Mouse (Mus musculus) heart, embryonic 12.5 days (tissue): ENCODE data around the gene Syn3. TPM values are rescaled to one million over a fixed set of nuclear protein-coding genes. Genes with fewer than 3 reads are reported as not detected.

ENCODE experiments used
- ATAC-seq: fragments of 200-750 bp; cut with Nextera tagmentation; 2 replicates; pipeline ENCODE4 v1.8.0; 2017; ENCODE audit warnings: moderate TSS enrichment, moderate library complexity; ENCODE audit not compliant: insufficient number of reproducible peaks, low FRiP score
- H3K27ac ChIP-seq: fragments of 300-500 bp; sonication (generic); 2 replicates; pipeline ENCODE4 v1.5.1; 2016; ENCODE audit warnings: mild to moderate bottlenecking, moderate library complexity; ENCODE audit not compliant: poor library complexity, severe bottlenecking
- H3K27me3 ChIP-seq: fragments of 300-500 bp; sonication (generic); replicated peaks from 2 replicates; pipeline ENCODE4 v1.6.1; 2016; ENCODE audit warnings: mild to moderate bottlenecking, moderate library complexity
- H3K36me3 ChIP-seq: fragments of 300-500 bp; sonication (generic); 2 replicates; pipeline ENCODE4 v1.6.1; 2016; ENCODE audit warnings: mild to moderate bottlenecking, moderate library complexity
- H3K4me1 ChIP-seq: fragments of 300-500 bp; sonication (generic); replicated peaks from 2 replicates; pipeline ENCODE4 v1.6.1; 2016; ENCODE audit warnings: mild to moderate bottlenecking
- H3K4me2 ChIP-seq: fragments of 300-500 bp; sonication (generic); 2 replicates; pipeline ENCODE4 v1.6.1; 2016; ENCODE audit warnings: mild to moderate bottlenecking, moderate library complexity
- H3K4me3 ChIP-seq: fragments of 300-500 bp; sonication (generic); 2 replicates; pipeline ENCODE4 v1.5.1; 2016; ENCODE audit warnings: mild to moderate bottlenecking
- H3K9ac ChIP-seq: fragments of 300-500 bp; sonication (generic); 2 replicates; pipeline ENCODE4 v1.6.1; 2016; ENCODE audit warnings: mild to moderate bottlenecking, moderate library complexity
- H3K9me3 ChIP-seq: fragments of 300-500 bp; sonication (generic); replicated peaks from 2 replicates; pipeline ENCODE4 v1.6.1; 2016; ENCODE audit warnings: mild to moderate bottlenecking, moderate library complexity
- WGBS: fragments of 180-500 bp; shearing (Covaris S2); methylation state at CpG from one replicate; pipeline ENCODE4 v1.1.7; 2016; 5-methylcytosine and 5-hydroxymethylcytosine counted together
- polyA plus RNA-seq: library from polyadenylated mRNA; unstranded; fragments of >200 nt; fragmentation: Nextera tagmentation; extraction: Ambion mirVana; gene quantifications from 2 replicates; pipeline ENCODE4 v1.2.1, GENCODE M21; 2016

Syn3 gene
- polyA plus RNA-seq, 1 experiment from 2014 or later = 1.5 TPM

- no peak for ATAC-seq
- 70% methylated on average over 3 of the region's 3 CpGs for WGBS
- H3K36me3 ChIP-seq = no peaks in the 10 kb centered on the region
- no peaks in the 10 kb centered on the region for H3K27me3 ChIP-seq
- H3K9me3 ChIP-seq = no peaks in the 10 kb centered on the region
- no peak overlapping the region for H3K4me3 ChIP-seq
- no peaks in the 10 kb centered on the region; the same call in 1 of the 2 replicates for H3K4me1 ChIP-seq
- H3K9ac ChIP-seq = no peak overlapping the region
- H3K27ac ChIP-seq = no peak overlapping the region
- no peak overlapping the region for H3K4me2 ChIP-seq
Observed at GRCm38 (mm10) chr10:86201006-86201405, 297.7 kb downstream of the Syn3 start.

- no peak overlapping the region for H3K9ac ChIP-seq
- no peaks in the 10 kb centered on the region for H3K27me3 ChIP-seq
- 67% methylated on average over 3 of the region's 3 CpGs for whole genome bisulfite sequencing
Observed at GRCm38 (mm10) chr10:86196414-86197025, 302.2 kb downstream of the Syn3 start.

GRCm38 (mm10) chr10:86194722-86195121, 304.0 kb downstream of the Syn3 start:
- no peak for ATAC-seq
- Histone ChIP-seq H3K9ac (no peak overlapping the region), H3K4me1 (peaks cover 10% of the 10 kb centered on the region; the same call in 1 of the 2 replicates), H3K4me3 (no peak overlapping the region), H3K4me2 (no peak overlapping the region), H3K9me3 (no peaks in the 10 kb centered on the region), H3K27ac (no peak overlapping the region), H3K27me3 (no peaks in the 10 kb centered on the region), H3K36me3 (no peaks in the 10 kb centered on the region)
- 56% methylated on average over 4 of the region's 4 CpGs for WGBS

More at GRCm38 (mm10) chr10:86196414-86197025, 302.2 kb downstream of the Syn3 start:
- H3K27ac ChIP-seq = no peak overlapping the region
- H3K4me2 ChIP-seq = no peak overlapping the region
- H3K36me3 ChIP-seq = no peaks in the 10 kb centered on the region
- no peaks in the 10 kb centered on the region for H3K9me3 ChIP-seq
- no peak overlapping the region for H3K4me3 ChIP-seq
- ATAC-seq = no peak
- peaks cover 10% of the 10 kb centered on the region; the same call in 1 of the 2 replicates for H3K4me1 ChIP-seq

- no peak for ATAC-seq
- WGBS = 40% methylated on average over 4 of the region's 4 CpGs
Observed at GRCm38 (mm10) chr10:86193863-86194434, 304.7 kb downstream of the Syn3 start.

GRCm38 (mm10) chr10:86188614-86189013, 310.1 kb downstream of the Syn3 start:
- Histone ChIP-seq H3K36me3 (no peaks in the 10 kb centered on the region), H3K27me3 (no peaks in the 10 kb centered on the region), H3K4me3 (no peak overlapping the region), H3K9ac (no peak overlapping the region), H3K9me3 (no peaks in the 10 kb centered on the region), H3K4me1 (no peaks in the 10 kb centered on the region), H3K4me2 (no peak overlapping the region), H3K27ac (no peak overlapping the region)
- no peak for ATAC-seq
- WGBS = 57% methylated on average over 4 of the region's 4 CpGs

More at GRCm38 (mm10) chr10:86193863-86194434, 304.7 kb downstream of the Syn3 start:
- Histone ChIP-seq H3K27ac (no peak overlapping the region), H3K4me1 (peaks cover 10% of the 10 kb centered on the region; the same call in 1 of the 2 replicates), H3K9ac (no peak overlapping the region), H3K4me2 (no peak overlapping the region), H3K36me3 (no peaks in the 10 kb centered on the region), H3K27me3 (no peaks in the 10 kb centered on the region), H3K4me3 (no peak overlapping the region), H3K9me3 (no peaks in the 10 kb centered on the region)

GRCm38 (mm10) chr10:86187881-86188280, 310.8 kb downstream of the Syn3 start:
- Histone ChIP-seq H3K27me3 (no peaks in the 10 kb centered on the region), H3K9me3 (no peaks in the 10 kb centered on the region), H3K4me3 (no peak overlapping the region), H3K36me3 (no peaks in the 10 kb centered on the region), H3K9ac (no peak overlapping the region), H3K27ac (no peak overlapping the region), H3K4me2 (no peak overlapping the region), H3K4me1 (no peaks in the 10 kb centered on the region)
- 82% methylated on average over 5 of the region's 5 CpGs for WGBS
- no peak for ATAC-seq

- H3K4me2 ChIP-seq = no peak overlapping the region
- H3K27me3 ChIP-seq = no peaks in the 10 kb centered on the region
- 56% methylated on average over 8 of the region's 8 CpGs for WGBS
- no peak overlapping the region for H3K4me3 ChIP-seq
- no peaks in the 10 kb centered on the region for H3K36me3 ChIP-seq
- no peaks in the 10 kb centered on the region for H3K9me3 ChIP-seq
- H3K27ac ChIP-seq = no peak overlapping the region
- no peak overlapping the region for H3K9ac ChIP-seq
- no peaks in the 10 kb centered on the region; the same call in 1 of the 2 replicates for H3K4me1 ChIP-seq
- no peak for ATAC-seq
Observed at GRCm38 (mm10) chr10:86183148-86183885, 315.4 kb downstream of the Syn3 start.

GRCm38 (mm10) chr10:86182183-86182805, 316.4 kb downstream of the Syn3 start:
- H3K9me3 ChIP-seq = no peaks in the 10 kb centered on the region
- H3K36me3 ChIP-seq = no peaks in the 10 kb centered on the region
- H3K4me1 ChIP-seq = no peaks in the 10 kb centered on the region; the same call in 1 of the 2 replicates
- no peak for ATAC-seq
- 56% methylated on average over 3 of the region's 3 CpGs for WGBS
- H3K27ac ChIP-seq = no peak overlapping the region
- H3K4me3 ChIP-seq = no peak overlapping the region
- H3K9ac ChIP-seq = no peak overlapping the region
- no peaks in the 10 kb centered on the region for H3K27me3 ChIP-seq
- no peak overlapping the region for H3K4me2 ChIP-seq

- no peaks in the 10 kb centered on the region for H3K27me3 ChIP-seq
- H3K9me3 ChIP-seq = no peaks in the 10 kb centered on the region
- H3K27ac ChIP-seq = no peak overlapping the region
- no peak overlapping the region for H3K4me3 ChIP-seq
- H3K9ac ChIP-seq = no peak overlapping the region
- H3K4me2 ChIP-seq = no peak overlapping the region
- no peaks in the 10 kb centered on the region; the same call in 1 of the 2 replicates for H3K4me1 ChIP-seq
- ATAC-seq = no peak
- WGBS = 81% methylated on average over 2 of the region's 2 CpGs
- no peaks in the 10 kb centered on the region for H3K36me3 ChIP-seq
Observed at GRCm38 (mm10) chr10:86176411-86176810, 322.3 kb downstream of the Syn3 start.

- H3K9ac ChIP-seq = no peak overlapping the region
- no peak overlapping the region for H3K27ac ChIP-seq
- H3K27me3 ChIP-seq = no peaks in the 10 kb centered on the region
- WGBS = 78% methylated on average over 6 of the region's 6 CpGs
- ATAC-seq = no peak
- H3K4me3 ChIP-seq = no peak overlapping the region
- H3K9me3 ChIP-seq = no peaks in the 10 kb centered on the region
- H3K36me3 ChIP-seq = no peaks in the 10 kb centered on the region
- H3K4me2 ChIP-seq = no peak overlapping the region
- H3K4me1 ChIP-seq = no peaks in the 10 kb centered on the region
Observed at GRCm38 (mm10) chr10:86174017-86174416, 324.7 kb downstream of the Syn3 start.

- Histone ChIP-seq H3K27ac (no peak overlapping the region), H3K36me3 (no peaks in the 10 kb centered on the region), H3K4me2 (no peak overlapping the region), H3K9me3 (no peaks in the 10 kb centered on the region), H3K4me3 (no peak overlapping the region), H3K4me1 (no peaks in the 10 kb centered on the region), H3K9ac (no peak overlapping the region), H3K27me3 (no peaks in the 10 kb centered on the region)
- ATAC-seq = no peak
- WGBS = 78% methylated on average over 4 of the region's 4 CpGs
Observed at GRCm38 (mm10) chr10:86173284-86173683, 325.4 kb downstream of the Syn3 start.
